Mouse (Mus musculus) thymus, postnatal 14 days (tissue): ENCODE data around the gene Rnf166.

Source experiments
- DNase-seq: peaks from one replicate; pipeline ENCODE4 v3.0.0; 2021

Rnf166 gene

DNA sequence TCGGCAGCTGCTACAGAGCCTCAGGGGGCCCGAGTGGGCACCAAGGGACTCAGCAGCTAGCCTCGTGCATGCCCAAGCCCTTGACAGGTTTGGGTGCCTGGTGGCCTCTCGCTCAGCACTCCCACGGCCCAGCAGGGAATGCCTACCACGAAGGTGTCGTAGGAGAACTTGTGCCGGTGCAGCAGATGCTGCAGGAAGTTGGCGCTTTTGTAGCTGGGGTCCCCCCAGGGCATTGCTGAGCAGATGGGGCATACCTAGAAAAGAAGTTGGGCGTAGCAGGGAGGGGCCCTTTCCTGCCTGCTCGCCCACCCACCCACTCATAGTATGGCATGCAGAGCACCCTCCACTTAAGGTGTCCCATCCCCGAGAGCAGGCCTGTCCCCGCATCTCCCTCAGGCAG lies 8.0 kb downstream of the Rnf166 start:
- DNase-seq = peak; percentile 79

DNA sequence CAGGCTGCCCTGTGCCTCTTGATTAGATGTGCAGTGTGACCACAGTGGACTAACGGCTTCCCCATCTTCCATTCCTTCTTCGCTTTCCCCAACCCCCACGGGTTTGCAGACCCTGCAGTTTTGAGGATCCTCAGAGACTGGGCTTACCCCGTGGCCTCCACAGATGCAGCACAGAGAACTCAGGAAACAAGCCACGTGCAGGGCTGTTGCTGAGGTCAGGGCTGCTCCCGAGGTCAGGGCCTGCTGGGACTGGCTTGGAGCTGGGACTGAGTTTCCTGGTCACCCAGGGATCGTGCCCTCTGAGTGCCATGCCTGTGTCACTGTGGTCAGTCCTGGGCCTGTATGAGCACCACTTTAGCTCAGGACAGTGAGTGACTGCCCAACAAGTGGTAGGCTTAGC lies 10.9 kb downstream of the Rnf166 start:
- DNase-seq = peak; percentile 22

- DNase-seq = peak; percentile 74
Measured at GRCm38 (mm10) chr8:122463651-122464640, 11.9 kb downstream of the Rnf166 start.

GRCm38 (mm10) chr8:122462510-122462909 lies 13.4 kb downstream of the Rnf166 start:
- DNase-seq = no peak

DNA sequence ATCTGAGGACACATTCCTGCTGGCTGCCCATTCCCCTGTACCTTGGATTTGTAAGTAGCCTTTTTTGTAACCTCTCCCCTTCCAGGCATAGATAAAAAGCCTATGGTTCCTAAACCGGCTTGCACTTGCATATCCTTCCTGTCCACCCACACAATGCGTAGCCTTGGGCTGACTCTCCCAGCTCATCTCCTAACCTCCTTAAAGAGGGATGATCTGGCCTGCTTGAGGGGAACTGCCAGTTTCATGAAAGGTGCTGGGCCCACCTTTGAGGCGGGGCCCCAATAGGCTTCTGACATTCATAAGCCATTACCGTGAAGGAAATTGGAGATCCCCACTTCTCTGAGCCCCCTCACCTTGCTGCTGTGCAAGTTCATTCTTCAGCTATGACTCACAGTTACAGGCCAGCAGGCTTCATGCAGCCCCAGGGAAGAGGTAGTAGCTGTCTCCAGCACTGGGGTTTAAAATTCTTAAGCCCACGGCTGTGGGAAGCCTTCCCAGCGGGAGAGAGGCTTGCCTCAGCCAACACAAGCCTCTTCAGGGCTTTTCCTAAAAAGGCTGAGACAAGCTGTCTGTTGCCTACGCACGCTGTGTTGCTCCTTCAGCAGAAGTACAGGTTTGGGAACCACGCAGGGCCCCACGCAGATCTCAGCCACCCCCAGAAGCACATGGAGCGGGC lies 14.3 kb downstream of the Rnf166 start:
- DNase-seq = peak; percentile 25

DNA sequence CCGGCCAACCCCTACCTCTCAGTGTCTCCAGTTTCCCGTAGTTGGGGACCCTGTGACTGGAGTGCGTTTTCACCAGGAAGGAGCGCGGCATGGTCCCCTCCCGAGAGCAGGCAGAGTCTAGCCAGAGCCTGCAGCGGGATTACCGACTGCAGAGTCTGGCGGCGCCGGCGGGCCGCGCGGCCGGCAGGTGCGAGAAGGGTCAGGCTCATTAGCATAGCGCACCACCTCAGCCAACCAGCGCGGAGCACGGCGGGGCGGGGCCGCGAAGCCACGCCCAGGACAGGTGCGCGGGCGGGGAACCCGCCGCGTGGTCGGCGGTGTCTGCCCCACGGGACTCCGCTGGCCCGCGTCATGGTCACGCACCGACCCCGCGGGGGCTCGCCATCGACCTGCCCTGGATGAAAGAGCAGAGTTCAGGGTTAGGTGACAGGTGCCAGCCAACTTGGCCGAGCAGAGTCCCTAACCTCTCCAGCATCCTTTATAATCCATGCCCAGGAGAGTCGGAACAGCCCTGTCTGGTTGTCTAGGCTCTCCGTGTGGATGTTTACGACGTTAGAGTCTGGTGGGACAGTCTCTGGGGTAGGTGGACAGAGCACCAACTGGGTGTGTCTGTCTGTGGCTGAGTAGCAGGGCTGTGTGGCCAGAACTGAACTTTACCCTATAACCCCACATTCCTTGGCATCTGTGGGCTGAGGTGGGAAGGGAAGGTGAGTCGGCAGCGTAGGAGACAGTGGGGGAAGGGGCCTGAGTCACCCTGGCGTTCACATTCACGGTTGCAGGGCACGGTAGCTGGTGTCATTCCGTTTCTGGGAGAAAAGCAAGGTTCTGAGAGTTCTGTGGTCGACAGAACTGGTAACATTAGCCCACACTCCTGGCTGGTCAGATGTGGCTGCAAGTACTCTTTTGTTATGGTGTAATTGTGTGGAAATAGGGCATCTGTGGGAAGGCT lies 15.1 kb downstream of the Rnf166 start, which contains the start of gene Snai3:
TSS of gene Snai3 (minus strand) at position 210 of the 949 bp plus-strand sequence.
- DNase-seq = peak; percentile 88

GRCm38 (mm10) chr8:122459990-122460389 lies 15.9 kb downstream of the Rnf166 start:
- DNase-seq = peak; percentile 61

GRCm38 (mm10) chr8:122459218-122459900 lies 16.5 kb downstream of the Rnf166 start:
- peak; percentile 87 for DNase-seq

DNA sequence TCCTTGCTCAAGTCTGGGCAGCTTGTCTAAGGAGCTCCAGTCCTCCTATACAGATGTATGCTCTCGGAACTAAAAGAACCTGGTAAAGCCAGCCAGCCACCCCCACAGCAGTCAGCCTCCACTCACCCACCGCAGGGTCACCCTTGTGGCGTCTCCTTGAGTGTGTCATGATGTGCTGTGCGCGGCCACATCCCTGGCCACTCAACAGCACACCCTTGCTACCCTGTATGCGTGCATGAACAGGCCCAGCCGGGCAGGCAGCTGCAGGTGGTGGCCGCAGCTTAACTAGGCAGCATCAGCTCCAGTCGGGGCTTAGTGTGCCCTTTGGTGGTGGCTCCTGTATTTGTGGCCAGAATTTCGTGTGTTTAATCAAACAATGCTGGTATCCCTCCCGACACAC lies 18.7 kb downstream of the Rnf166 start:
- no peak for DNase-seq

DNA sequence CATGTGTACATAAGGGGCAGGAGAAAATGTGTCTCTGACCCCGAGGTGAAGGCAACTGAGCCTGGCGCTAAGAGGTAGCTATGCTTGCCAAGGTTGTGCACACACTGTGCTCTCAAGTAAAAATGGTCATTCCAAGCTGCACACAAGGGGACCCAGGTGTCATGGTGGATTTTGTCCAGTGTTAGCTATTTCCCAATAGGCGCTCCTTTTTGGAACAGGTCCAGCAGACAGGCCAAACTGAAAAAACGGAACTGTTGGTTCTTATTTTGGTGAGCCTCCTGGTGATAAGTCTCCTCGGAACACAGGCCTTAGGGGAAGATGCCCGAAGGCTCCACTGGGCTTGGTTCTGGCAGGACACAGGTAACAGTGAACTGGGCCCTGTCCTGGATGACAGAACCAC lies 21.5 kb downstream of the Rnf166 start:
- no peak for DNase-seq

- peak; percentile 24 for DNase-seq
Measured at GRCm38 (mm10) chr8:122452154-122452553, 23.7 kb downstream of the Rnf166 start.

DNA sequence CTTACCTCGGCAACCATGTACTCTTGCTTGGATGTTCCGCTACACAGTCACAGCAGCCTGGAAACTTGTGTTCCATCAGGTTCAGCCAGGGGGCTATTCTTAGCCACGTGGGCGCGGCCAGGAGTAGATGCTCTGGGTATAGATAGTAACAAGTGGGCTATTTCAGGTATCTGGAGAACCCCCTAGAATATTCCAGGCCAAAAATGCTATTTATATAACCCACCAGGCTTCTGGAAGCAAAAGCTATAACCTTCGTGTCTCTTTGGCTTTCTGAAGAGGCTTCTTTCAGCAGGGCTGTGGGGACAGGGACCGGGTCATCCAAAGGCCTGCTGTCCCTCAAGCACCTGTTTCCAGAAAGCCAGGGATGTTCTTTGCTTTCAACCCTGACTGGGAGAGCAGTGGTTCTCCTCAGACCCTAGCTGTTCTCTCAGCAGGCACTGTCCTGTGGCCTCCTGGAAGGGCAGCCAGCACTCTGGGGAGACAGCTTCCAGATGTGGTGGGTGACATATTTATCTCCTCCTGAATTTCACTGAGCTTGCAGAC lies 24.6 kb downstream of the Rnf166 start:
- no peak for DNase-seq

DNA sequence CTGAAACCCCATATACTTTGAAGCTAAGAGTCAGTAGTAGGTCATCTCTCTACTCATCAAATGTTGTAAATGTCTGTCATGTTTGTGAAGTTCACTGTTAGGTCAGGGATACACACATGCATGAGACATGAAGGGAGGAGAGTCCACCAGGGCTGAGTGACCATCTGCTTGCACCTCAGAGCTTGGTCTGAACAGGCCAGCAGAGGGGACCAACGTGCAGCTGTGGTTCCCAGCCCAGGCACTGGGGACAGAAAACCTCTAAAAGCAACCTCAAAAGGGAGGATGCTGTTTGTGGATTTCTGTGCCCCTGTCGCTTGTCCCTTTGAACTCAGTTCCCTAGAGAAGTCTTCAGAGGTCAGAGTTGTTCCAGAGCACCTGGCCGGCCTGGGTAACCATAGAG lies 30.7 kb downstream of the Rnf166 start:
- no peak for DNase-seq

DNA sequence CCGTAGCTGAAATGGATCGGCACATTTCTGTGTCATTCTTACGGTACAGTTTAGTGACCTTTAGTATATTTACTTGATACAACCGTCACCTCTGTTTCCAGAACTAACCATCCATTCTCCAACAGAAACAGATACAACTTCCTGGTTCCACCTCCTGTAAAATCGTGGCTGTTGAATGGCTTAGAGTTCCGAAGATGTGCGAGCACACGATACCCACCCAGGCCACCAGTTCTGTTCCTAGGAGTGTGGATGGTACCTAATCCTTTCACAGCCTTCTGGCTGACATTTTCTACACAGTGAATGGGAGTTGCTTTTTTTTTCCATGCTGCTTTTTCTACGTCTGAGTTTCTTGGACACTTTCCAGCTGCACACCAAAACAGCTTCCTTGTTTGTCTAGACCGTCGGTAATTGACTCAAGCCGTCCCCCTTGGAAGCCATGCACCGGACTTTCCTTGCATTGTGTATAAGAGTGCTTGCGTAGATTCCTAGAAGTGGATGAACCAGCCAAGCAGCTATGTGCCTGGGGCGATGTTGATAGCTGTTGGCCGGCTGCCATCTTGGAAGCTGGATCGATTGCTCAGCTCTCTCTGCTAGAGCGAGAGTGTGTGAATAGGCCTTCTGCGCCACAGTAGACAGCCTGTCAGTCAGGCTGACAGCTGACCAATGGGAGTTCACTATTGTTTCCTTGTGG lies 31.7 kb downstream of the Rnf166 start:
- peak; percentile 39 for DNase-seq

DNA sequence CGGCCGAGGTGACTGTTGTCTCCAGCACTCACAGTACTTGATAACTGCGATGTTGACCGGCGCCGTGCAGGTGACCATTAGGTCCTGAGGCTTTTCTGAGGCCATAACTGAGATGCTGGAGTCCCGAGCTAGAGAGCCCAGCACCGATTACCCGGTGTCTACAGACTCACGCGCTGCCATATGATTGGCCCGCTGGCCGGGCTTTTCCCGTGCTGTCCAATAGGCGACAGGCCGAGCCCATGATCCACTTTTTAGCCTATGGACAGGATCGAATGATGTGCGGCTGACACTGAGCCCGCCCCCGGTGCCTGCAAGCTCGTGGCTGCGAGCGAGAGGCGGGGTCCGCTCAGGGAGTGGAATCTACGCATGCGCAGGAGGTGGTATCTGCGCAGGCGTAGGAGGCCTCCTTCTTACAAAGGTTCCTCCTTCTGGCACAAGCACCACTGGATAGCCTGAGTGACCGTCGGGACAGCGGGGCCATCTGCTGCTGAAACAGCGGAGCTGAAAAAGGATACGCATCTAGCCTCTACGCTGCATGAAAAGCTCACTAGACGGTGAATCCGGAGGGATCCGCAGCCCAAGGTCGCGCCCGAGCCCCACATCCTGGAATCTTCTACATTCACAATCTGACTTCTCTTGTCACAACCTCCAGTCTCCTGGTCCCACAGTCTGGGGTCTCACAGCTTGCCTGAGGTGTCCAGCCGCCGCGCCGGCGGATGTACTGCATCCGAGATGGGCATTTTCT lies 32.4 kb downstream of the Rnf166 start, which contains the start of gene Mvd:
TSS of gene Mvd (minus strand) at position 161 of the 745 bp plus-strand sequence.
- DNase-seq = peak; percentile 98

DNA sequence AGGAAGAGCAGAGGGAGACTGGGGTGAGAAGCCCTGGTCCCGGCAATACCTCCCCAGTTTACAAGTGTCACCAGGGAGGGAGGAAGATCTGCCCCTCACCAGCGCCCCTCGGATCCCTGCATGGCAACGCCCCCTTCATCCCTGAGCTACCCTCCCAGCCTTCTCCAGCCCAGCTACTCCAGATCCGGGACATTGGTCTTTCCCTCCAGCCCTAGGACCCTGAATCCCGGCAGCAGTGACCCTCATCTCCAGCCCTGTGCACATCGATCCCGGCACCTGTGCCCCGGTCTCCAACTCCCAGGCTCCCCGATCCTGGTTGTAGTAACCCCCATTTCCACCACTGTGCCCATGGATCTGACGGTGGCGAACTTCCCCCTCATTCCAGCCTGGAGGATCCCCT lies 33.1 kb downstream of the Rnf166 start:
- no peak for DNase-seq

- no peak for DNase-seq
Measured at GRCm38 (mm10) chr8:122442356-122442755, 33.5 kb downstream of the Rnf166 start.

DNA sequence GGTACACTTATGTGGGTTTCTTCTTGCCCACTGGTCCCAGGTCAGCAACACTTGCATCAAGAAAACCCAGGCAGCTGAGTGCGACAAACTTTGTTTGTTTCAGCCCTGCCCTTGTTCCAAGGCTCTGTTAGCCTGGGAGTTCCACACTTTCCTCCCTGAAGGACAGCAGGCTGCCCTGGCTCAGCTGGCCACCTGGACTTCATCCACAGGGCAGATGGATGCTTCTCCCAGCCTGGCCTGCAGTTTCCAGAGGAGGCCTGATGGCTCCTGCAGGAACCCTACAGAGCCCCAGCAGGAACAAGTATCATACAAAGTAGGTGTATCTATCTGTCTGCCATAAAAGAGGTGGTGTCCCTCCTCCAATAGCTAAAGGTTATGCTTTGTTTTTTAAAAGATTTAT lies 34.5 kb downstream of the Rnf166 start:
- DNase-seq = no peak

GRCm38 (mm10) chr8:122439336-122439735 lies 36.5 kb downstream of the Rnf166 start:
- DNase-seq = no peak

DNA sequence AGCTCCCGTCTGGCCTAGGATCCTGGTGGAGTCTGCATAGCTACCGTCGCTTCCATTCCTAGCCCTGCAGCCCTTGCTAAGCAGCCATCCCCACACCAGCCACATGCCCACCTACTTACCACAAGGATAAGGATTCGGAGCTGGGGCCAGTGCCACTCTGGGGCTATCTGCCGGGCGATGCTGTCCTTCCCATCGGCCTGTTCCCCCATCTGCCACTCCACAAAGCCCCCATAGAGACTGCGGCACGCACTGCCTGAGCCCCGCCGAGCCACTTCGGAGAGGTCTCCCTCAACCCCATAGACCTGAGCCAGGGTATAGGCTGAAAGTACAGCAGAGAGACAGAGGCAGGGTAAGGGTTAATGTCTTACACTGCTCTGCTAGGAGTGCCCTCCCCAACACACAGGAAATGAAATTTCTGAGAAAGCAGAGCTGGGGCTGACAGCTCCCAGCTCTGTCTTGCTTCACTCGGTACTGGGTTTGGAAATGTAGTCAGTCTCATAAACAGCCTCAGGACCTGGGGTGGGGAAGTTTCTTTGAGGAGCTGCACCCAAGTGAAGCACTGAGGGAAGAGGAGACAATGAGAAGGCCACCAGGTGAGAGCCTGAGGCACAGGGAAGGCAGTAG lies 38.0 kb downstream of the Rnf166 start:
- peak; percentile 51 for DNase-seq
